Mouse (Mus musculus): ENCODE data around the gene Rnft2.

Rnft2 gene

DNA sequence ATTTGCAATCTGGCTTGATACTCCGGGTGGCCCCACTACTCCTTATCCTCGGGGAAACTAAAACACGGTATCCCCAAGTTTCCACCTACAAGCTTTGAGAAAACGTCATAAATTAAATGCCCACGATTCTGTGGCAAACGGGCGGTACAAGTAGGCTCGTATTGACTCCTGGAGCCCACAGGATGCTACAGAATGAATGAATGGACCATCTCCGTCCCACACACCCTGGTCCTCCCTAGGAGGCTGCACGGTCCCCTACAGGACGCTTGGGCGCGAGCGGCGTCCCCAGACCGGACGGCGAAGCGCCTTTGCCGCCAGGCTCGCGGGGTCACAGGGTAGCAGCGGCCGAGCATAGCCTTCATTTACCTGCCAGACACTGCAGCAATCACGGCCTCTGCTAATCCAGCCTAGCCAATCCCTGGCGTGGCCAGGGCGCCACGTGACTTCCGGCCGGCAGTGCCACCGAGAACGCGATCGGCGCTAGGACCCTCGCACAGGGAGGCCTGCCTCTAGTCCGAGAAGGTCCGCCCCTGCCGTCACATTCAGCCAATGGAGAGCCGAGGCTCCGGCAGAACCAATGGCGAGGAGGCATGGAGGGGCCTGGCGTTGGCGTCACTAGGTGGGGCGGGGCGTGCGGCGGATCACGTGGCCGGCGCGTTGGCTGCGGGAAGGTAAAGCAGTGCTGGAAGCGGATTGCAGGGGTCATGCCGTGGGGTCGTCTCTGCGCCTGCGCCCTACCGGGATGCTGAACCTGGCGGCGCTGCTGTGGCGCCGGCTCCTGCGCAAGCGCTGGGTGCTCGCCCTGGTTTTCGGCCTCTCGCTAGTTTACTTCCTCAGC lies at the start of gene Rnft2, which contains the start of gene 2410131K14Rik:
TSS of gene Rnft2 (minus strand) at position 511 of the 838 bp plus-strand sequence.
TSS of gene 2410131K14Rik (plus strand) at position 622 of the 838 bp plus-strand sequence.
- DNase-seq = peak; percentile 100

DNA sequence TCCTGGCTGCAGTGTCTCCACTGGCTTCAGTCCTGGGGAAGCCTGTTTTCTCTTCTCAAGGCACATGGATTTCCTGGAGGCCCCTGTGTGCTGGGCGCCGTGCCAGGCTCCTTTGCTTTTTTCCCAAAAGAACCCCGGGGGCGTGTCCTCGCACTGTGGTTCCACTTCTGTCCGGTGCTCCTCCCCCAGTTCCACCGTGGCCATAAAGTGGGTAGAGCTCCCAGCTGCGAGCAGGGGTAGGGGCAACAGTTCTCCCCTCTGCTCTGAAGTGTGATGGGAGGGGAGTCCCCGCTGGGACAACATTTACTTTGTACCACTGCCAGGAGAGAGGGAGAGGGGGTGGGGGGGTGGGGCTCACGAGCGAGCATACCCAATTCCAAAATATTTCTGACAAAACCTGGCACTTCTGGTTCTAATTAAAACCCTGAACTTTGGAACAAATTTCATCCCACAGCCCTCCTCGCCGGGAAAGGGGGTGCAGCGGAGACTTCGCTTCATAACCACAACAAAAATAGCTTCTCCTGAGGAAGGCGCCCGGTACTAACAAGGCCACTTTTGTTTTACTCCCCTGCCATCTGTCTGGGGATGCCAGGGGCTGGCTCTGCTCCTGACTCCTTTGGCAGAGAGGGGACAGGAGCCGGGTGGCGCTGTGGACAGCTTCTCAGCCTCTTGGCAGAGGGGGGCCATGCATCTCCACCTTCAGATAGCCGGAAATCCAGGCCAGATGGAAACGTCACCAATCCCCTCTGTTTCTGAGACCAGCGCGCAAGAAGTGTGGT lies 49.4 kb upstream of the Rnft2 start:
- no peak for DNase-seq

GRCm38 (mm10) chr5:118292476-118292875 lies 47.6 kb upstream of the Rnft2 start:
- no peak for DNase-seq

- no peak for DNase-seq
Measured at GRCm38 (mm10) chr5:118291453-118291852, 46.5 kb upstream of the Rnft2 start.

DNA sequence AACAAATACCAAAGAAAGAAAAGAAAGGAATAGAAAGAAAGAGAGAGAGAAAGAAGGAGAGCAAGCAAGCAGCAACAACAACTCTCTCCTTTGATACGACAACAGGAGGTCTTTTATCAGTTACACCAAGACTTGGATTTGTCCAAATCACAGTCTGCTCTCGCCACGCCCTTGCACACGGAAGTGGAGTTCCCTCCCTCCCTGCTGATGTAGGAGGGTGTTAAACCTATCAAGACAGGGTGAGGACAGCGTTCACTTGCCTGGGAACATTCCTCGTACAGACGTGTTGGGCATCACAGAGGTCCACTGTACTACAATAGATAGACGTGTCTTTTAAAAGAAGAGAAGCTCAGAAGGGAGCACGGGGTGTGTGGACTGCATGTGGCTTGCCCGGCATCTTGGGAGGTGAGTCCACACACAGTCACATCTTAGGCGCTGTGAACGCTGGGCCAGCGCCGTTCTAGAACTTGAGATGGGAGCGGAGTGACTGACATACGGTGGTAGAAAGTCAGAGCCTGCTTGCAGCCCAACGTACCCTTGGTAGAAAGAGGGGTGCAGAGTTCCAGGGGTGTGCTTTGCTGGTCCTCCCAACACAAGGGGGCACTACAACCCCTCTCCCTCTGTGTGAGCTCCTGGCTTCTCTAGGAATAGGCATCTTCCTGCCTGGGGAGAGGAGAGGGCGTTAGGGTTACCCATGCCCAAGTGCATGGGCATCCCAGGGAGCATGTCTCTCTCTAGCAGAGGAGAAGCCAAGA lies 33.0 kb upstream of the Rnft2 start:
- no peak for DNase-seq

DNA sequence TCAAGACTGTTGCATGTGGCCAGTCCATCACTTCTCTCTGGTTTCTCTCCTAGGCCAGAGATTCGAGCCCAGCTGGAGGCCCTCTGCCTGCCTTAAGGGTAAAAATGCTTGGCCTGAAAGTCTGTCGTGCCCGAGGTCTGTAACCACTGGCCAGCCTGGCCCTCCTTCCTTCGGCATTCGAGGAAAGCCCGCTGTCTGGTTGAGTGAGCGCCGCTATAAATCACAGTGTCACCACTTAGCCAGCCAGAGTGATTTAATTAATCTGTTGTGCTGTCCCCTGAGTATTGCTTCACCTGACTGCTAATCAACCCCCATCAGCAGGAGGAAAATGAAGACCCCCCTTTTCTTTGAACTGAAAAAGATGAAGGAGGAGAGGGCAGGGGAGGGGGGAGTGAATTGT lies 31.8 kb upstream of the Rnft2 start:
- DNase-seq = no peak

DNA sequence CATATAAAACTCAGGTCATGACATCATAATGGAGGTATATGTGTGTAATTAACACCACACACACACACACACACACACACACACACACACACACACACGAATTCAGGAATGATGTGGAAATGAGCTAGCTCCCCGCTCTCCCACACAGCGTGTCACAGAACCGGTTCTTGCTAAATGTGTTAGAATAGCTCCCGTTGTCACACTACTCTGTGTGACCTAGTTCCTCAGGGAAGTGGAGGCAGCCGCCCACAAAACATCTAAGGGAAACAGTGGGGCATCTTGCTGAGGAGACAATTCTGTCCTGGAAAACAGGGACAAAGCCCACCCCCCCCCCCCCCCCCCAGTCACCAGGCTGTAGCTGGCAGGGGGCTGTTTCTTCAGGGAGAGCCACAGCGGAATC lies 31.4 kb upstream of the Rnft2 start:
- DNase-seq = no peak

- DNase-seq = no peak
Measured at GRCm38 (mm10) chr5:118274546-118274945, 29.6 kb upstream of the Rnft2 start.

DNA sequence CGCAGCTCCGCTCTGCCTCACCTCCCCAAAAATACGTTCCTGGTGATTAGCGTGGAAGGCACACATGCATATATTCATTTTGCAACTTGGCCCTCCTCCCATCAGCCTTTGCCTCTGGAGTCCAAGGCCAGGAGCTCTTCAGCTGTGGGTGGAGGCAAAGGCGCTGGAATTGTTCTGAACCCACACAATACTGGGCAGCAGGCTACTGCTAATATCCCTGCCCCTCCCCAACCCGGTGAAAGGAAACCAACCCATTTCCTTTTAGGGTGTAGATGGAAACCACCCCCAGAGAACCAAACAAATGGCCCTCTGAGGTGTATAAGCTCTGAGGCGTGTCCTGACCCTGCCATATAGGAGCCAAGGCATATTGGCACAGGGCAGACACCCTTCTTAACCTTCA lies 28.5 kb upstream of the Rnft2 start:
- DNase-seq = no peak

- DNase-seq = peak; percentile 51
Measured at GRCm38 (mm10) chr5:118271449-118272110, 26.7 kb upstream of the Rnft2 start.

DNA sequence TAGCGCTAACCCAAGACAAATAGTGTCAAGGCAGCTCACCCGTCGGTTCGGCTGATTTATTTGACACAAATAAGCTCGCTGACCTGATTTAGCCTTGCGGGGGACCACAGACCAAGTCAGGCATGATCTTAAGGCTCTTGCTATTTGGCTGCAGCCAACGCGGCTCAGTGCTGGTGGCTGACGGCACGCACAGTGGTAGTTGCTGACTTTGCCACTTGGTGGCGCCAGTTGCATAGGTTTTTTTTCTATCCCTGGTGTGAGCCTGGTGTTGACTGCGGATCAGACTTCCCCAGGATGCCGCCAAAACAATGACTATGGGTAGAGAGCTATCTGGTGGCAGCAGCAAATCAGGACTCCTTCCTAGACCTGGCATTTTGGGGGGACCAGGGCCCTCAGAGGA lies 24.1 kb upstream of the Rnft2 start:
- peak; percentile 83 for DNase-seq

GRCm38 (mm10) chr5:118266309-118266708 lies 21.4 kb upstream of the Rnft2 start:
- DNase-seq = peak; percentile 41

DNA sequence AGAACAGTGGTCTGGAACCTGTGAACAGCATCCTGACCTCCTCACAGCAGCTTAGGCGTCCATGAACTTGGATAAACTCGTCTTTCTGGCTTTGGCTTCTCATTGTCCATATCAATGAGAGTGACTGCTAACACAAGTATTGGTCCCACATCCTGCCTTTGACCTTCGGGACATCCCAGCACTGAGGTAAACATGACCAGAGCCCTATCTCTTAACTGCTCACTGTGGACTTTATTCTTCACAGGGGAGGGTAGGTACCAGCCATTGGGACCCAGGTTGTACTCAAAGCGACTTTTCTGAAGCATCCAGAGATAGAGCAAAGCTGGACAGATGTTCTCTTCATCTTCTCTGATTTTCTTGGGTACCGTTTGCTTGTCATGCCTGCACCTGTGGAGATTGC lies 20.4 kb upstream of the Rnft2 start:
- DNase-seq = no peak

- DNase-seq = no peak
Measured at GRCm38 (mm10) chr5:118264279-118264678, 19.4 kb upstream of the Rnft2 start.

DNA sequence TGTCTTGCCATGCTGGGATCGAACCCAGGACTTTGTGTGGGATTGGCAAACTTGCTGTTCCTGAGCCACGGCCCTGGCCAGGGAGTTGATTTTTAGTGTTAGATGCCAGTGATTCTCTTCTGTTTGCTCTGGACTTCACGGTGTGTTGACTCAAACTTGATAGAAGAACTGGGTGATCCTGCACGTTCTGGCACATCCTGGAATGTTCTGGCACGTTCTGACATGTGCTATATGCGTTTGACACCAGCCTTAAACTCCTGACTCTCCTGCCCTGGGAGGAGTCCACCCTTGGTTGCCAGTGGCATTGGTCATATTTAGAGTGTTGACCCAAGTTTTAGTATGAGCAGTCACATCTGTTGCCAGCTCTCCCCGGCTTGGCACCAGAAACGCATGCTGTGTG lies 17.5 kb upstream of the Rnft2 start:
- no peak for DNase-seq

GRCm38 (mm10) chr5:118261181-118261580 lies 16.3 kb upstream of the Rnft2 start:
- DNase-seq = no peak

DNA sequence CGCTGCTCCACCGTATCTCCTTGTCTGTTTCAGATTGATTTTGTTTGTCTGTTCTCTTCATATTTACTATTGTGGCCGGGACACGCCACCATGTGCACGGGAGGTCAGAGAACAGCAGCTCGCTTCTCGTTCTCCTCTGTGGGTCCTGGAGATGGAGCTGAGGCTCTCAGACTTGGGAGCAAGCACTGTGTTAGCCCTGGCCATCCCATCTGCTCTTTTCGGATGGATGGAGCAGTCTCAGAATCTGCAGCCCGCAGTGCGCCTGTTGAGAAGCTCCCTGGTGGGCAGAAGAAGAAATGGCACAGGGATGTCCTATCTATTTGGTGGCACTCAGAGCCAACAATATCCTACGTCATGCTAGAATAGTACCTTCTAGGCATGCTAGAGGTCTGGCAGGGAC lies 15.7 kb upstream of the Rnft2 start:
- DNase-seq = no peak

DNA sequence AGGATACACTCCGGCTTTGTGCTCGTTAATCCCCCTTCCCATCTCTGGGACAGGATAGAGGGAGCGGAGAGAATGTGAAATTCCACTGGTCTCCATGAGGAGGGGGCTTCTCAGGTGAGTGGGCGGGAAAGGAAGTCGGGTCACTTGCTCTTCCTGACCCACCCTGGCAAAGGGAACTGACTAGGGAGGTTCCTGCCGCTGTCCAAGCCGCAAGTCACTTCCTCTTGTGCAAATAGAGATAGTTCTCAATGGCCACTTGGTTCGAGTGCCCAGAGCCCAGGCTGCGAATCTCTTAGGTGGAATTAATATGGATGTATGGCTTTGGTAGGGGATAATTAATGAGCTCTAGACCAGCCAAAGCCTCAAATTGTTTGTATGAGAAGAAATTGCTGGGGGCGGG lies 15.1 kb upstream of the Rnft2 start:
- no peak for DNase-seq

DNA sequence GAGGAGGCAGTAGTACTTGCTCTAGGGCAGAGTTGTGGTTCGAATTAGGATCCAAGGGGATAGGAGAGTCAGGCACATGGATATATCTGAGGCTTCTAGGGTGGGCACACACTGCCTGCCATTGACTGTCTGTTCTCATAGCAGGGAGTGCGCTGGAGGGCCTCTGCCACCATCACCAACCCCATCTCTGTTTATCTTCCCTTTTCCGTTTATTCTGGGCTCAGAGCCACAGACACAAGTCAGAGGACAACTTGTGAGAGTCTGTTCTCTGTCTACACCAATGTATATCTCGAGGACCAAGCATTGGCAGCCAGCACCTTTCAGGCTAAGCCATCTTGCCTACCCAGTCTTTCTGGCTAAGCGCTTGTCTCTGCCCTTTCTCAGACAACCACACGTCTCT lies 14.7 kb upstream of the Rnft2 start:
- no peak for DNase-seq

DNA sequence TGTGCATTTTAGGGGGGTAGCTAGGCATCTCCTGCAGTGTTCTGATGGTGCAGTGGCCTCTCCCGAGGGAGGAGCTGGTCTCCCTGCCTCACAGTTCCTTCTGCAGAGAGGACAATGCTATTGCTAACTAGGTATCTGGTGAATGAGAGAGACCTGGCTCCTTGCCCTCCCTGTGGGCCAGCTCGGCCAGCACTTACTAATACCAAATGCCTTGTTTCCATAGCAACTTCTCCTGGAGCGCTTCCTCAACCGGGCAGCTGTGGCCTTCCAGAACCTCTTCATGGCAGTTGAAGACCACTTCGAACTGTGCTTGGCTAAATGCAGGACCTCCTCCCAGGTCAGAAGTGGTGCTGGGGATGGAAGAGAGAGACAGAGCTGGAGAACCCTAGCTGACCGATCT lies 14.2 kb upstream of the Rnft2 start:
- DNase-seq = no peak

DNA sequence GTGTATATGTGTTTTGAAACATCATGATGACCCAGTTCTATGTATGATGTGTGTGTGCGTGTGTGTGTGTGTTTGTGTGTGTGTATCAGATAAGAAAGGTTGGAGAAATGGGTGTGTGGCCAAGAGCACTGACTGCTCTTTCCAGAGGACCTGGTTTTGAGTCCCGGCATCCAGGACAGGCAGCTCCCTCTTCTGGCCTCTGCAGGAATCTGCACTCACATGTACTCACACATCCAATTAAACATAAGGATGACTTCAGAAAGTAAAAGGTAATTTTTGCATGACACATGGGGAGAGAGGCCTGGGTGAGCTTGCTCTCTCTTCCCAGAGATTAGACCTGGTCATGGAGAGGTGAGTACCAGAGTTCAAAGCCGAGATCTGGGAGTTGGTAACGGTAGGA lies 12.1 kb upstream of the Rnft2 start:
- no peak for DNase-seq

GRCm38 (mm10) chr5:118253551-118253950 lies 8.6 kb upstream of the Rnft2 start:
- no peak for DNase-seq

DNA sequence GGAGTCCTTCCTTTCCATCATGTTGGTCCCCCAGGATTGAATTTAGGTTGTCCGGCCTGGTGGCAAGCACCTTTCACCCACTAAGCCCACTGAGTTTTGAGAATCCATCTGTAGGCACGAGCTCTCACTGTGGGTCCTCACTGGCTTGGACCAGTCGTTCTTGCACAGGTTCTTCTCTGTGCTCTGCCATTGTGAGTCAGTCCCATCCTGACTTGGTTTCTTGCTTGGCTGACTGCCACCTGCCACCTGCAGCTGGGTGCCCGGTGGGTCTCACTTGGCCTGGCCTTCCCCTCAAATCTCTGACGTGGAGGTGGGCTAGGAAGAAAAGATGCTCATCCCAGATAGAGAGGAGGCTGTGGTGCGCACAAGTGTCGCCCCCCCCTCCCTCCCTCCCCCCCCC lies 6.1 kb upstream of the Rnft2 start:
- no peak for DNase-seq
